Mouse (Mus musculus): ENCODE measurements at regions not wholly inside any gene's neighbourhood (a gene's known extent, or its start where the extent isn't known, plus 50 kb on each side); places are given as distances from the start of the nearest gene placed in this dataset.

DNA sequence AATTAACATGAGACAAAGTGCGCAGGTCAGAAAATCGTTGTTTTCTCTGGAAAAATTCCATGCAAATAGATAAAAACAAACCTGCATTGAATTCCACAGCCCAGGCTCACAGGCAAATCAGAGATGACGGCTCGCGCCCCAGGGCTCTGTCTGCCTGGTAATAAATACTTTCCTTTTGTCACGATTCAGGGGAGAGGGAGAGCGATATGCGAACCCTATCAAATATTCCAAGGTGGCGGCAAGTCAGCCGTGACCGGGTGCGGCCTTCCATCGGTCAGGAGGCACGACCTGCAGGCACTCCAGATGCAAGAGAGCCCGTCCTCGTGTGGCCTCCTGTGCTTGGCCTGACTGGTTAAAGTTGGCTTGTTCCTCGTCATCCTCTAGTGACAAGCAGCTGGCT is 94.5 kb upstream of the Gsc start:
- DNase-seq (ENCODE audit: low spot score in 2 of 2): no peak

DNA sequence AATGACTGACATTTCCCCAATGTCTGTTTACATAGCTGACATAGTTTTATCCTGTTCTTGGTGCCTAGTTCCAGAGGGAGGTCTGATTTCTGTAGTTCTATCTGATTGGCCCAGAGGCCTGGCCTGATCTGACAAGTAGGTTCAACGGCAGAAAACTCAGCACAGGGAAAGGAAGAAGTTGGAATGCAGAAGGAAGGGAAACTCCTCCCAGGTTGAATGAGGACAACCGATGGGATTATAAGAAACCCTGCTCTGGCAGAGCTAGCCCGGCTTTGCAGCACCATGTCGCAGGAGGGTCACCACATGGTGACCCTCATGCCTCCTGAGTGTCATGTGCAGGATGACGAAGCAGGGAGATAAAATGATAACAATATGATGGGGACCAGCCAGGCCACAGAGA is 89.8 kb upstream of the Gsc start:
- no peak for DNase-seq (ENCODE audit: low spot score in 2 of 2)

DNA sequence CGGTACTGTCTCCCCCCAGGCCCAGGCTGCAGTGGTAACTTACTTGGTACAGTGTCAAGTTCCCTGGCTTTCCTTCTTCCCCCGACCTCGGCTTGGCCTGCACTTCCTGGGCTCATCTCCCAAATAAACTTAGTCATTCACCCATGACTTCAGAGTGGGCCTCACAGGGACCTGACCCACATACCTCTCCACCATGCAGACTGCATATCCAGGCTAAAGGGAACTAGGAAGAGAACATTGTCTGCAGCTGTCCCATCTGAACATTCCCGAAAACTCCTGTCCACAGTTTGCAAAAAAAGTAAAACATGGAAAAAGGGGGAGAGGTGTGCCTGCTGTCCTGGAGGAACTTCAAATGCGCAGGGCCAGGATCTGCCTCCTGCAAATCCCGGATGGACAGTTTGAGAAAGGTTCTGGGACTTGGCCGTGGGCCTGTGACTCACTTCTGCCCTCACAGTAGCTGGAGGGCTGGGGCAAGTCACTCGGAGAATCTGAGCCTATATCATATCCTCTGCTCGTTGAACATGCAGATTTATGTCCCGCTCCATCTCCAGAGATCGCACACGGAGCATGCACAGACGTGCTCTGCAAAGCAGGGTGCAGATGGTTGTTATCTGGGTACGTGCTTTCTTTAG is 87.9 kb upstream of the Gsc start:
- no peak for DNase-seq (ENCODE audit: low spot score in 2 of 2)

DNA sequence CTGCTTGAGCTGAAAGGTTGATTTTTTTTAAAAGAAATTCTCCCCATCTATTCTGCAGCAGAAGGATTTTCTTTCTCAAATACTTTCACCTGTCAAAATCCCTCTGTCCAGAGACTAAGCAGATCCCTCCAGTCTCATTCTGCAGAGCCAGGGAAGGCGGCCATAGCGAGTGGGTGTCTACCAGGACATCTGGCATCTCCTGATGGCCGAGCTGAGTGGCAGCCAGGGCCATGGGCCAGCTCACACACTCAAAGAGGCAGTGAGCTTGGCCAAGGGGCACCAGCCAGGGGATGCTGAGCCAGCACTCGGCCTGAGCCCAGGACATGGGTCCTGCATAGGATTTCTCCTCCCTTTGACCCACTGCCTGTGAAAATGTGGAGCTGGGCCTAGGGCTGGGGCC is 84.6 kb upstream of the Gsc start:
- peak; percentile 49 to 81 for DNase-seq (ENCODE audit: low spot score in 2 of 2)

DNA sequence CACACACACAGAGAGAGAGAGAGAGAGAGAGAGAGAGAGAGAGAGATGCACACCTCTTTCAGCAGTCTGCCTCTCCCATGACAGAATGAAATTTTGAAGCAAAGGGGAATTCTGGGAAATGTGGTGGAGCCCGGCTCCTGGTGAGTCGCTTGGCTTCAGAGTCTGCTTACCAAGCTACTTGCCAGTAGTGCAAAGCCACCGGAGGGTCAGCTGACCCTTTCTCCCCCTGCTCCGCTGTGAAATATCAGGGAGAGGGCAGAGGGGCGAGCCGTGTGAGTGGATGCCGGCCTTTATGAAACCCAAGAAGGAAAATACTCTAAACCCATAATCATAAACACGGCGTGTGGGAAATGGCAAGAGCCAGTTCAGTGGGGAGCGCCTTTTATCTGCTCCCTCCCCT is 84.2 kb upstream of the Gsc start:
- peak in 1 of 2 experiments; percentile 29 for DNase-seq (ENCODE audit: low spot score in 2 of 2)

DNA sequence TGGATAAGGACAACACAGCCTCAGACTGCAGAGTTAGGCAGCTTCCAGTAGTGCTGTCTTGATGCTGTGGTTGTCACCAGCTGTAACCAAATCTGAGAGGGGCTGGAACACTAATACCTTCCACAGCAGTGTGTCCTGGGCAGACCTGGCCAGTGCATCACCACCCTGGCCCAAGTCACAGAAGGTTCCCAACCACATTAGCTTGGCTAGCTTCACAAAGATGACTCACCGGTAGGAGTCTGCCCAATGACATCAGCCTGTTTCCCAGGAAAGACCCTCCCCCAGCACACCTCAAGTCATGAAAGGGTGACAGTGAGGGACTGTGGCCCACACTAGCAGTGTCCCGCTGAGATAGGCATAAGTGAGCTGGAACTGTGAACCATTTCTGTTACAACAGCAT is 75.5 kb upstream of the Gsc start:
- DNase-seq (ENCODE audit: low spot score in 2 of 2): no peak

DNA sequence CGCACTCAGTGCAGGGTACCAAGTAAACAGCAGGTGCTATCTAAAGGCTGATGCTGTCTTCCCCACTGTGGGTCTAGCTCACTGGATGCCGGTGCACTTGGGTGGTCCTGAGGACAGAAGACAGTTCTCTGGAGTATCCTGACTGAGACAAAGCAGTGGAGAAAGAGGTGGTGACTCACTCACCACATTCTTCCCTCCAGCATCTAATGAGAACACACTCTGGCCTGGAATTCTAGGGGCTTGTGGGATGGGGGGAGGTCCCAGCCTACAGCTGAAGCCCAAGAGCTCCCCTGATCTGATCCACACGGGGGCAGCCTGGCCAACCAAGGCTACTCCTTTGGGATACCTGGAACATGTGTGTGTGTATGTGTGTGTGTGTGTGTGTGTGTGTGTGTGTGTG is 74.4 kb upstream of the Gsc start:
- no peak for DNase-seq (ENCODE audit: low spot score in 2 of 2)

DNA sequence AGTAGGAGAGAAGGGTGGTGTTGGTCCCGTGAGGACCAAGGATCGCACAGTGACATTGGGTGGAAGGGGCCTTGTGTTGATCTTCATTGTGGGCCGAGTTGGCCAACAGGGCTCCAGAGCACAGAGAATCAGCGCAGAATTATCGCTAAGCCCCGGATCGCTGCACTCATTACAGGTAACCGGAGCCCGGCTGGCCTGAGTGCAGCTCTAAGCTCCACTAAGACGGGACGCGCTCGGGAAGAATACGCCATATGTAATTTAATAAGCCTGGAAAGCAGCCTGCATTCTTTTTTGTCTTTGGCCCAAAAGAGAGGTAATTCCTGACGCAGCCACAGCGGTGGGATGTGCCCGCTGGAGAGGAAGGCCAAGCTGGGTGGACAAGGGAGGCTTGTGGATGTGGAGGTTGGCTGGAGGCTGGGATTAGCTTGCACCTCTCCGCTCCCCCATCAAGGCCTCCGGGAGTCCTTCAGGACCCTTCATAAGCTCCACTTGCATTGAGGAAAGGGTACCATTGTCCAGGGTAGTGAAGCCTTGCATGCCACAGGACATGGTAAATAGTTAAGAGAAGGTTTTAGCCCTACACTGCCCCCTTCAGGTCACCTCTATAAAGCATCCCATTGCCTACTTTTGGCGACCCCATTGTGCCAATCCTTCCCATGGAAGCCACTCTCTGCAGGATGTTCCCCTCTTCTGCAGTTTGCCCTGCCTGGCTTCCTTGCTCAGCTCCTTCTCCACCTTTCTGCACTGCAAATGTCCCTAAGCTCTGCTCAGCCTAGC is 73.1 kb upstream of the Gsc start:
- no peak for DNase-seq (ENCODE audit: low spot score in 2 of 2)

DNA sequence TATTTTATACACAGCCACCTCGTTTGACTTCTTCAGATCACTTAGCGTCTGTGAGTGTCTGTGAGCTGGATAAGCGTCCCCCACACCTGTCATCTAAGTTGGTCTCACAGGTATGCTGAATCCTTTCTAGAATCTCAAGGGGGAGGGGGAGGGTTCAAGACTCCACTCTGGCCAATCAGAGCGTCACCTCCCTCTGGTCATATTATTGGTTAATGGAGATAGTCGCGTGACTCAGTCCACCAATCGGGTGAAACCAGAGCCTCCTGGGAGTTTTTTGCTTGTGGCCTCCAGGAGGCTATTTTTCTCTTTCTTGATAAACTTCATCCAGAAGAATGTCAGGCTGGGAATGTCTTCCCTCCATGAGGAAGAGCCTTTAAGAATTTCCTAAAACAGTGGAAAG is 66.8 kb upstream of the Gsc start:
- DNase-seq (ENCODE audit: low spot score in 2 of 2): no peak

DNA sequence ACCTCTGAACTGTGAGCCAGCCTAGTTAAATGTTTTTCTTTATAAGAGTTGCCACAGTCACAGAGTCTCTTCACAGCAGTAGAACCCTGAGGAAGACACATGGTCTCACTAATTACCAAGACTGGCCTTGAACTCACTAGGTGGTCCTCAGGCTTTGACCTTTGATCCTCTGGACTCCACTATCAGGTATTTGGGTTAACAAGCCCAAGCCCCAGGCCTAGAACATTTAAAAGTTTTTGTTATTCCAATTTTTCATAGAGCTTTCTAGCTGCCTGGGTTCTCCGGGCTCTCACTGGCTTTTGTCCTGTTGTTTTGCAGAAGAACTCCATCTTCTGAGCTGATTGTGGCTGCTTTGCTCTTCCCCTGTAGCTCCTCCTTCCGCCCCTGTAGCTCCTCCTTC is 65.3 kb upstream of the Gsc start:
- DNase-seq (ENCODE audit: low spot score in 2 of 2): no peak

DNA sequence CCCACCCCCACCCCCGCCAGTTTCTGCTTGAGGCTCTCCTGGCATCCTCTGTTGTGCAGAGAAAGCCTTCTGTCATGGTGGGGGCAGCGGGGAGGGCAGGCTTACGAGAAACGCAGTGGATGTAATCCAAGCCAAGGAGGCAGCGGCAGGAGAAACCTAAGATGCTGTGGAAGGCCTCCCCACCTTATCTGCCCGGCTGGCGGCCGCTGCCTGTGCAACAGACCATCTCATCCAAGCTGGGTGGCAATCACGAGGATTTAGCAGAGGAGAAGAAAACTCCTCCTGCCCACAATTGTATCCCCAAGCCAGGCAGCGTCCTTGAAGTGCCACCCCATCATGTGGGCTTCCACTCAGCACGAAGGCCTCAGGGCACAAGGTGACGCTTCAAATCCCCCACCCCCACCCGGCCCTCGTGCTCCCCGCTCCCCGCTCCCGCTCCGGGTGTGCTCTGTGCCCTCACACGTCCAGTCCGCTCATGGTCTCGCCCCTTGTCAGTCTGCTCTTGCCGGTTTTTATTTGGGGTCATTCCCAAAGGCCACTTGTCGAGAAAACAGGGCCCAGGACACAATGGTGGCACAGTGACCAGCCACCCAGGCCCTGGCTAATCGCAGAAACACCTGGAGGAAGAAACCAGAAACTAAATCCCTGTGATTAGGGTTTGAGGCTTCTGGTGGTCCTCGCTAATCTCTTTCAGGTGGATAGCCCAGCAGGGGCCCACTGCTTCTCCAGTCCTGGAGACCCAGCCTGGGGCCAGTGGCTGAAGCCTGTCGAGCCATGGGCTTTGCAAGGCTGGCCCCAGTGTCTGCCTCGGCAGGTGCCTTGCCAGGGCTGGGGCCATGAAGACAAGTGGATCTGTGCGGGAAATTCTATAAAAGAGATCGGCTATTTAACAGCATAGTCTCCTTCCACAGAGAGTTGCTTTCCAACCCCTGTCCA is 58.6 kb upstream of the Gsc start:
- no peak for DNase-seq (ENCODE audit: low spot score in 2 of 2)

DNA sequence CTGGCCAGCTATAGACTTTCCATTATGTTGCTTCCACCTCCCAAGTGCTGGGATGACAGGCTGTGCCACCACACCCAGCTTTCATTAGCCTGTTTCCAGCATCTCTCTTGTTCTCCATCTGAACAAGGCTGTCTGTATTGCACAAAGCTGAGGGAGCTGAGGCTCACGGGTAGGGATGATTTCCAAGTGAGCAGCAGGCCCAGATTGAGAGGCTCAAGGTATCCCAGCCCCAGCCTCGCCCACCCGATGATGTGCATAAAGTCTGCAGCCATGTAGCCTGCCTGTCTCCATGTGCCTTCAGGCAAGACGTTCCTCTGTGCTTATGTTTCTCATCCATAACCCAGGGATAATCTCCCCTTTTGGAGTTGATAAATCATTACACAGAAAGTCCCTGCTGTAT is 57.5 kb upstream of the Gsc start:
- DNase-seq (ENCODE audit: low spot score in 2 of 2): no peak

All from cerebellum, postnatal 4 days (tissue).